Mouse (Mus musculus) heart, adult 2 months (tissue): ENCODE measurements around the gene Eprs.

Experiments
- CTCF ChIP-seq: fragments of 200-600 bp; IDR thresholded peaks from 2 replicates; pipeline ENCODE4 v1.8.1; 2022; ENCODE audit warnings: antibody characterized with exemption, mild to moderate bottlenecking, moderate library complexity
- EP300 ChIP-seq: fragments of 200-500 bp; IDR thresholded peaks from 2 replicates; pipeline ENCODE4 v1.6.1; 2011; ENCODE audit warnings: low read depth, low read length, control low read depth; ENCODE audit not compliant: insufficient read depth
- POLR2A ChIP-seq: fragments of 200-500 bp; IDR thresholded peaks from 2 replicates; pipeline ENCODE4 v1.6.1; 2011; ENCODE audit warnings: mild to moderate bottlenecking, low read depth, low read length, control low read depth; ENCODE audit not compliant: insufficient read depth

DNA sequence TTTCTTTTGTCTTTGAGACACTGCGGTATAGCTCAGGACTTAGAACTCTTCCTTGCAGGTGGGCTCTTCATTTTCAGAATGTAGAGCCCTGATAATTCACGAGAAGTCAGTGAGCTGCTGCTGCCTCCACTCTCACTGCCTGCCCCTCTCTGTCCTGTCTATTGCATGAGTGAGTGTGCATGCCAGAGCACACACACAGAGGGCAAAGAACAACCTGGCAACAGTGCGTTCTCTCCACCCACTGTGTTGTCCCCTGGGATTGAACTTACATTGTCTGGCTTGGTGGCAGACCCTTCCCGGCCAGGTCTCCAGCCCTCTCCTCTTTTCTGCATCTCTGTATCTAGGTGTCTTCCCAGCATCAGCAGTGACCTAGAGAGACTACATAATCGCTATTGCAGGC, 63.7 kb downstream of the Eprs start:
- TF ChIP-seq CTCF (no peak), EP300 (no peak), POLR2A (no peak)
